Mouse (Mus musculus) lung, embryonic 14.5 days (tissue): ENCODE results near the gene Bard1. TPM values are rescaled to one million over a fixed set of nuclear protein-coding genes. Genes with fewer than 3 reads are reported as not detected.

Experiments used
- ATAC-seq: fragments of 200-750 bp; cut with Nextera tagmentation; 2 replicates; pipeline ENCODE4 v1.8.0; 2017; ENCODE audit warnings: mild to moderate bottlenecking, moderate TSS enrichment, moderate library complexity; ENCODE audit not compliant: insufficient read depth
- DNase-seq: peaks from one replicate; pipeline ENCODE4 v3.0.0-alpha.2; 2015
- H3K27ac ChIP-seq: fragments of 300-500 bp; sonication (generic); 2 replicates; pipeline ENCODE4 v1.5.1; 2014; ENCODE audit warnings: low read depth, mild to moderate bottlenecking, moderate library complexity
- H3K27me3 ChIP-seq: fragments of 300-500 bp; sonication (generic); 2 replicates; pipeline ENCODE4 v1.6.1; 2014; ENCODE audit warnings: low read length, control low read depth; ENCODE audit not compliant: insufficient read depth
- H3K36me3 ChIP-seq: fragments of 300-500 bp; sonication (generic); 2 replicates; pipeline ENCODE4 v1.6.1; 2014; ENCODE audit warnings: control low read depth; ENCODE audit not compliant: insufficient read depth
- H3K4me1 ChIP-seq: fragments of 300-500 bp; sonication (generic); 2 replicates; pipeline ENCODE4 v1.6.1; 2014; ENCODE audit warnings: antibody characterized with exemption, control low read depth; ENCODE audit not compliant: insufficient read depth
- H3K4me2 ChIP-seq: fragments of 300-500 bp; sonication (generic); 2 replicates; pipeline ENCODE4 v1.6.1; 2014; ENCODE audit warnings: mild to moderate bottlenecking
- H3K4me3 ChIP-seq: fragments of 300-500 bp; sonication (generic); 2 replicates; pipeline ENCODE4 v1.5.1; 2014; ENCODE audit warnings: low read depth, low read length
- H3K9ac ChIP-seq: fragments of 300-500 bp; sonication (generic); 2 replicates; pipeline ENCODE4 v1.6.1; 2014
- H3K9me3 ChIP-seq: fragments of 300-500 bp; sonication (generic); 2 replicates; pipeline ENCODE4 v1.6.1; 2016; ENCODE audit warnings: low read depth, low read length, control low read depth
- CTCF ChIP-seq: IDR thresholded peaks from 2 replicates; pipeline ENCODE4 v1.5.1; 2016; ENCODE audit warnings: antibody characterized with exemption, low read depth
- WGBS: fragments of 180-500 bp; shearing (Covaris S2); extraction: QIAGEN DNeasy Blood & Tissue Kit; methylation state at CpG from one replicate; pipeline ENCODE4 v1.1.7; 2014; 5-methylcytosine and 5-hydroxymethylcytosine counted together
- polyA plus RNA-seq: library from polyadenylated mRNA; unstranded; fragments of >200 nt; fragmentation: Nextera tagmentation; extraction: Ambion mirVana; gene quantifications from 2 replicates; pipeline ENCODE4 v1.2.1, GENCODE M21; 2014

The Bard1 gene
- polyA plus RNA-seq, 1 experiment from 2014 or later, result 3.3 TPM

- no peak overlapping the region for H3K4me2 ChIP-seq
- DNase-seq, result no peak
- H3K9ac ChIP-seq, result no peak overlapping the region
- WGBS, result 77% methylated on average over 6 of the region's 6 CpGs
- H3K9me3 ChIP-seq, result no peaks in the 10 kb centered on the region
- no peak overlapping the region for H3K27ac ChIP-seq
- H3K27me3 ChIP-seq, result no peaks in the 10 kb centered on the region
- no peak for ATAC-seq
- no peaks in the 10 kb centered on the region for H3K4me1 ChIP-seq
- H3K4me3 ChIP-seq, result no peak overlapping the region
- H3K36me3 ChIP-seq, result no peaks in the 10 kb centered on the region
- TF ChIP-seq CTCF, result no peak
Measured at GRCm38 (mm10) chr1:71005998-71006397, 96.9 kb downstream of the Bard1 start.

- H3K9ac ChIP-seq, result no peak overlapping the region
- no peak for ATAC-seq
- 38% methylated on average over 1 of the region's 1 CpGs for WGBS
Measured at GRCm38 (mm10) chr1:71004177-71004576, 98.8 kb downstream of the Bard1 start.

GRCm38 (mm10) chr1:71003741-71004140, 99.2 kb downstream of the Bard1 start:
- DNase-seq, result no peak
- Histone ChIP-seq H3K9me3 (no peaks in the 10 kb centered on the region), H3K27ac (no peak overlapping the region), H3K27me3 (no peaks in the 10 kb centered on the region), H3K4me3 (no peak overlapping the region), H3K9ac (no peak overlapping the region), H3K4me1 (no peaks in the 10 kb centered on the region), H3K36me3 (no peaks in the 10 kb centered on the region), H3K4me2 (no peak overlapping the region)
- no peak for TF ChIP-seq CTCF
- ATAC-seq, result no peak
- WGBS, result 49% methylated on average over 1 of the region's 1 CpGs

More at GRCm38 (mm10) chr1:71004177-71004576, 98.8 kb downstream of the Bard1 start:
- Histone ChIP-seq H3K36me3 (no peaks in the 10 kb centered on the region), H3K4me1 (no peaks in the 10 kb centered on the region), H3K27ac (no peak overlapping the region), H3K9me3 (no peaks in the 10 kb centered on the region), H3K4me2 (no peak overlapping the region), H3K27me3 (no peaks in the 10 kb centered on the region), H3K4me3 (no peak overlapping the region)
- no peak for TF ChIP-seq CTCF
- no peak for DNase-seq

GRCm38 (mm10) chr1:70997377-70997993, 105.5 kb downstream of the Bard1 start:
- Histone ChIP-seq H3K27me3 (no peaks in the 10 kb centered on the region), H3K9ac (no peak overlapping the region), H3K4me2 (no peak overlapping the region), H3K4me1 (no peaks in the 10 kb centered on the region), H3K27ac (no peak overlapping the region), H3K9me3 (no peaks in the 10 kb centered on the region), H3K36me3 (no peaks in the 10 kb centered on the region), H3K4me3 (no peak overlapping the region)
- 53% methylated on average over 10 of the region's 10 CpGs for WGBS
- no peak for TF ChIP-seq CTCF
- ATAC-seq, result no peak
- DNase-seq, result no peak

- H3K27me3 ChIP-seq, result no peaks in the 10 kb centered on the region
- H3K27ac ChIP-seq, result no peak overlapping the region
- no peaks in the 10 kb centered on the region for H3K4me1 ChIP-seq
- no peak for TF ChIP-seq CTCF
- H3K4me3 ChIP-seq, result no peak overlapping the region
- H3K9me3 ChIP-seq, result no peaks in the 10 kb centered on the region
- H3K9ac ChIP-seq, result no peak overlapping the region
- ATAC-seq, result no peak
- 52% methylated on average over 3 of the region's 3 CpGs for WGBS
- no peak overlapping the region for H3K4me2 ChIP-seq
- H3K36me3 ChIP-seq, result no peaks in the 10 kb centered on the region
- DNase-seq, result peak; percentile 3
Measured at GRCm38 (mm10) chr1:70996766-70997165, 106.2 kb downstream of the Bard1 start.
